Mouse (Mus musculus) ES-E14 (cell line): ENCODE data around the gene Tbxas1.

Experiments
- CHD2 ChIP-seq: IDR thresholded peaks from 2 replicates; pipeline ENCODE4 v1.6.1; 2014; ENCODE audit warnings: mild to moderate bottlenecking, low read depth, low read length, inconsistent platforms
- MAFK ChIP-seq: IDR thresholded peaks from 2 replicates; pipeline ENCODE4 v1.6.1; 2014; ENCODE audit warnings: mild to moderate bottlenecking, low read depth, low read length, inconsistent platforms; ENCODE audit not compliant: insufficient read depth
- ZC3H11A ChIP-seq: IDR thresholded peaks from 2 replicates; pipeline ENCODE4 v1.6.1; 2012; ENCODE audit warnings: low read depth, mild to moderate bottlenecking, inconsistent platforms, low read length, borderline replicate concordance
- ZNF384 ChIP-seq: IDR thresholded peaks from 2 replicates; pipeline ENCODE4 v1.6.1; 2012; ENCODE audit warnings: low read depth, low read length, inconsistent platforms

GRCm38 (mm10) chr6:39054878-39055508 is 179.8 kb downstream of the Tbxas1 start:
- TF ChIP-seq CHD2 (no peak), MAFK (no peak), ZNF384 (no peak), ZC3H11A (no peak)
